Mouse (Mus musculus): ENCODE data around the gene Gm45213.

GRCm38 (mm10) chr7:66001035-66001754, 42.2 kb upstream of the Gm45213 start:
- no peak for TF ChIP-seq CTCF (IDR thresholded peaks at IDR 0.05; ENCODE audit: low read depth)
- no peak for TF ChIP-seq EP300 (IDR thresholded peaks at IDR 0.05; ENCODE audit: low read depth)
